Mouse (Mus musculus) neural tube, embryonic 12.5 days (tissue): ENCODE measurements at regions not wholly inside any gene's neighbourhood (a gene's known extent, or its start where the extent isn't known, plus 50 kb on each side); places are given as distances from the start of the nearest gene placed in this dataset.
A peak's percentile ranks its signal among the peaks of the same experiment; 100 is the strongest.

Source experiments
- ATAC-seq: fragments of 200-750 bp; cut with Nextera tagmentation; 2 replicates; pipeline ENCODE4 v1.8.0; 2017; ENCODE audit warnings: low read depth, mild to moderate bottlenecking, moderate TSS enrichment, moderate library complexity; ENCODE audit not compliant: low FRiP score
- H3K27ac ChIP-seq: fragments of 300-500 bp; sonication (generic); 2 replicates; pipeline ENCODE4 v1.5.1; 2016
- H3K27me3 ChIP-seq: fragments of 300-500 bp; sonication (generic); replicated peaks from 2 replicates; pipeline ENCODE4 v1.6.1; 2016; ENCODE audit warnings: mild to moderate bottlenecking
- H3K36me3 ChIP-seq: fragments of 300-500 bp; sonication (generic); 2 replicates; pipeline ENCODE4 v1.6.1; 2016; ENCODE audit warnings: mild to moderate bottlenecking
- H3K4me1 ChIP-seq: fragments of 300-500 bp; sonication (generic); 2 replicates; pipeline ENCODE4 v1.6.1; 2016
- H3K4me2 ChIP-seq: fragments of 300-500 bp; sonication (generic); replicated peaks from 2 replicates; pipeline ENCODE4 v1.6.1; 2016; ENCODE audit warnings: mild to moderate bottlenecking
- H3K4me3 ChIP-seq: fragments of 300-500 bp; sonication (generic); 2 replicates; pipeline ENCODE4 v1.5.1; 2016
- H3K9ac ChIP-seq: fragments of 300-500 bp; sonication (generic); 2 replicates; pipeline ENCODE4 v1.6.1; 2016; ENCODE audit warnings: mild to moderate bottlenecking
- H3K9me3 ChIP-seq: fragments of 300-500 bp; sonication (generic); 2 replicates; pipeline ENCODE4 v1.6.1; 2016; ENCODE audit warnings: mild to moderate bottlenecking
- WGBS: fragments of 180-500 bp; shearing (Covaris S2); methylation state at CpG from one replicate; pipeline ENCODE4 v1.1.7; 2016; 5-methylcytosine and 5-hydroxymethylcytosine counted together

GRCm38 (mm10) chr2:74217437-74217836 lies 306.3 kb upstream of the Atp5g3 start:
- no peak for ATAC-seq
- H3K4me2 ChIP-seq, result no peak overlapping the region

DNA sequence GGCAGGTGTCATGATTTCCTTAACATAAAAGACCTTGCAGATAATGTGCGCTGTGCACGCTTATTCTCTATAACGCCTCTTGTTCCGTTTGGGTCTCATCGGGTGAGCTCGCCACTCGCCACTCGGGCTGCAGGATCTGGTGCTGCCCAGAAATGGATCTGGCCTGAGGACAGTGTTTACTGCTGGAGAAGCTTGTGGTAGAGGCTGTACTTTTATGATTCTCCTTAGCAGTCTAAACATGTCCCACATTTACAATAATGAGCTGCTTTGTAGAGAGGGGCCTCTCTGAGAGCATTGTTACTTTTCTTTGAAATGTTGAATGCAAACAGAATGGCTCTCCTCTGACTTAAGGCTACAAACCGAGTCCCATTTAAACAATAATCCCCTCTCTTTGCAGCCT lies 299.1 kb upstream of the Atp5g3 start:
- Histone ChIP-seq H3K4me1 (peaks cover 10% of the 10 kb centered on the region; the same call in 1 of the 2 replicates), H3K9ac (no peak overlapping the region), H3K36me3 (no peaks in the 10 kb centered on the region), H3K9me3 (no peaks in the 10 kb centered on the region), H3K27me3 (no peaks in the 10 kb centered on the region), H3K4me2 (no peak overlapping the region), H3K4me3 (no peak overlapping the region), H3K27ac (no peak overlapping the region)
- ATAC-seq, result 0 out of 2 replicates have a peak, but pooled peaks have one; percentile 44
- WGBS, result 46% methylated on average over 9 of the region's 9 CpGs

More at GRCm38 (mm10) chr2:74217437-74217836, 306.3 kb upstream of the Atp5g3 start:
- H3K9me3 ChIP-seq, result no peaks in the 10 kb centered on the region
- H3K27ac ChIP-seq, result no peak overlapping the region
- no peak overlapping the region for H3K9ac ChIP-seq
- no peak overlapping the region for H3K4me3 ChIP-seq
- WGBS, result 86% methylated on average over 3 of the region's 3 CpGs
- no peaks in the 10 kb centered on the region for H3K27me3 ChIP-seq
- H3K36me3 ChIP-seq, result no peaks in the 10 kb centered on the region
- no peaks in the 10 kb centered on the region for H3K4me1 ChIP-seq

GRCm38 (mm10) chr2:74209421-74209917 lies 298.3 kb upstream of the Atp5g3 start:
- H3K4me2 ChIP-seq, result no peak overlapping the region
- no peak overlapping the region for H3K9ac ChIP-seq
- H3K27ac ChIP-seq, result no peak overlapping the region
- H3K36me3 ChIP-seq, result no peaks in the 10 kb centered on the region
- H3K4me1 ChIP-seq, result peaks cover 10% of the 10 kb centered on the region; the same call in 1 of the 2 replicates
- WGBS, result 68% methylated on average over 3 of the region's 3 CpGs
- no peak overlapping the region for H3K4me3 ChIP-seq
- no peaks in the 10 kb centered on the region for H3K9me3 ChIP-seq
- no peak for ATAC-seq
- no peaks in the 10 kb centered on the region for H3K27me3 ChIP-seq

DNA sequence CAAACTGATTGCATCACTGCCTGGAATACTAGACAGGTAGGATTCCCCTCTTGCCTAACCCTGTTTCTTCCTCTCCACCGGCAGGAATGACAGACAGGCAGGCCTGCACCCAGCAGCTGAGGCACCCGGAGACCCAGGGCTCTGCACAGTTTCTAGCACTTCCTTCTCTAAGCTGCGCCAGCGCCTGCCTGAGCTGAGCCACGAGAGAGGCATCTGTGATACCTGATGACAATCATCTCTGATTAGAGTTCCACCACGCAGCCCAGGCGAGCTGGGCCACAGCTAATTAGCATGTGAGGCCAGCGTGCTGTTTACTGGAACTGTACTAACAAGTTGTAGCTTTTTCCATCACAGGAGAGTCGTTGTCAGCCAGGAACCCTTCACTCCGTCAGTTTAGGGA lies 296.3 kb upstream of the Atp5g3 start:
- H3K36me3 ChIP-seq, result no peaks in the 10 kb centered on the region
- H3K4me2 ChIP-seq, result no peak overlapping the region
- WGBS, result 63% methylated on average over 10 of the region's 10 CpGs
- no peak overlapping the region for H3K4me3 ChIP-seq
- no peaks in the 10 kb centered on the region for H3K9me3 ChIP-seq
- H3K4me1 ChIP-seq, result peaks cover 10% of the 10 kb centered on the region; the same call in 1 of the 2 replicates
- no peak overlapping the region for H3K9ac ChIP-seq
- ATAC-seq, result no peak
- H3K27me3 ChIP-seq, result no peaks in the 10 kb centered on the region
- H3K27ac ChIP-seq, result no peak overlapping the region

DNA sequence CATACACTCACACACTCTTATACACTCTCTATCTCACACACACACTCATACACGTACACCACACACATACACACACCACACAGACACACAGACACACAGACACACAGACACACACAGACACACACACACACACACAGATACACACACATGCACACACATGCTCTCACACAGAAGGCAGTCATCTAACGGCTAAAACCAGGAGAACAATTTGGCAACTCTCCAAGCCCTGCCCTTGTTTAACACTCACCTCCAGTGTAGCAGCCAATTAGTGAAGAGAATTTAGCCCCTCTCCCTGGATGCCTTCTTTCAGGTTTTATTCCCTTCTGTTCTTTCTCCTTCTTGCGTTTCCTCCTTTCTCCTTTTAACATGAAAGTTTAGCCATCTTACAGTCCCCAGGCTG lies 291.6 kb upstream of the Atp5g3 start:
- H3K27me3 ChIP-seq, result no peaks in the 10 kb centered on the region
- no peak overlapping the region for H3K27ac ChIP-seq
- ATAC-seq, result no peak
- peaks cover 7% of the 10 kb centered on the region for H3K4me1 ChIP-seq
- H3K9ac ChIP-seq, result no peak overlapping the region
- no peaks in the 10 kb centered on the region for H3K36me3 ChIP-seq
- 68% methylated on average over 3 of the region's 3 CpGs for WGBS
- no peak overlapping the region for H3K4me3 ChIP-seq
- no peak overlapping the region for H3K4me2 ChIP-seq
- no peaks in the 10 kb centered on the region for H3K9me3 ChIP-seq

GRCm38 (mm10) chr2:74201608-74202323 lies 290.6 kb upstream of the Atp5g3 start:
- Histone ChIP-seq H3K27me3 (no peaks in the 10 kb centered on the region), H3K4me1 (peaks cover 7% of the 10 kb centered on the region), H3K36me3 (no peaks in the 10 kb centered on the region), H3K9me3 (no peaks in the 10 kb centered on the region), H3K4me3 (no peak overlapping the region), H3K27ac (no peak overlapping the region), H3K9ac (no peak overlapping the region), H3K4me2 (0 out of 2 replicates have a peak overlapping the region, but pooled peaks have one; percentile 0)
- no peak for ATAC-seq
- WGBS, result 53% methylated on average over 11 of the region's 11 CpGs

GRCm38 (mm10) chr2:74199550-74199949 lies 288.4 kb upstream of the Atp5g3 start:
- ATAC-seq, result no peak
- WGBS, result 51% methylated on average over 12 of the region's 12 CpGs

DNA sequence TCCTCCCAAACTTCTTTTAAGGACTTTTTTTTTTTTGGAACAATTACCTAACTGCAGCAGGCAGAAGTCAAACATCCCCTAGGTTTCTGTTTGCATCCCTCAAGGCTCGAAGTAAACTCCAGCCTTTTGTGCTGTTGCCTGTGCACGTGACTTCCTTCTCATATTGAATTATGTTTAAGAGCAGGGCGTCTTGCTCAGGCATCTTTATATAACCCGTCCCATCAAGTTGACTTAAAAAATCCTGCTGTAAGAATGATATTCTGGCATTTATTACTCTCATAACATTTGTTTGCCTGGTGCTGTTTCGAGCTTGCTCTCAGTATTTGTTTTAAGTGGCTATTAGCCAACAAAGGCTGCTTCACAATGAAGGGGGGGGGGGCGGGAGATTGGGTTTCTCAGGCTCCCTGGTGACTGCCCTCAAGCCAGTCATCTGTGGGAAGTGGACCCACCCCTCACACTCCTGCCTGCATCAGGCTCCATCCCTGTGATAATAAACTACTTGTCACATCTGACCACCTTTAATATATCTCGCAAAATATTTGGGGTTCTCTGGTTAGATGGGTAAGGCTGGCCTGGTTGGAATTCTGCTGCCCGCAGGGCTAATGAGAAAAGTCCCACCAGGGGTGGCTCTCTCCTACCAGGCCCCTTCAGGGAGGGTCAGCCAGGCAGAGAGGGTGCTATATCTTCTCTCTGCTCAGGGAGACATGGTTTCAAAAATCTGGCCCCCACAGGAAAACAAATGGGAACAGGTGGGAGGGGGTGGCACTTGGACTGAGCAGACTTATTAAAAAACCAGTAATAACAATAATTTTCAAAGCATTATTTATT lies 277.1 kb upstream of the Atp5g3 start:
- peaks cover 6% of the 10 kb centered on the region for H3K4me1 ChIP-seq
- H3K4me2 ChIP-seq, result no peak overlapping the region
- H3K4me3 ChIP-seq, result no peak overlapping the region
- ATAC-seq, result no peak
- no peaks in the 10 kb centered on the region for H3K27me3 ChIP-seq
- H3K9ac ChIP-seq, result no peak overlapping the region
- H3K27ac ChIP-seq, result no peak overlapping the region
- H3K9me3 ChIP-seq, result 0 out of 2 replicates have a peak, but pooled peaks cover 4% of the 10 kb centered on the region
- 18% methylated on average over 8 of the region's 8 CpGs for WGBS
- no peaks in the 10 kb centered on the region for H3K36me3 ChIP-seq

More at GRCm38 (mm10) chr2:74199550-74199949, 288.4 kb upstream of the Atp5g3 start:
- Histone ChIP-seq H3K9ac (no peak overlapping the region), H3K4me3 (no peak overlapping the region), H3K4me2 (no peak overlapping the region), H3K4me1 (peaks cover 7% of the 10 kb centered on the region), H3K27me3 (no peaks in the 10 kb centered on the region), H3K27ac (no peak overlapping the region), H3K9me3 (no peaks in the 10 kb centered on the region), H3K36me3 (no peaks in the 10 kb centered on the region)

GRCm38 (mm10) chr2:74178106-74178505 lies 267.0 kb upstream of the Atp5g3 start:
- Histone ChIP-seq H3K9me3 (no peaks in the 10 kb centered on the region), H3K4me2 (no peak overlapping the region), H3K27ac (no peak overlapping the region), H3K27me3 (no peaks in the 10 kb centered on the region), H3K4me3 (no peak overlapping the region), H3K4me1 (no peaks in the 10 kb centered on the region), H3K9ac (no peak overlapping the region), H3K36me3 (no peaks in the 10 kb centered on the region)
- no peak for ATAC-seq
- 82% methylated on average over 1 of the region's 1 CpGs for WGBS

GRCm38 (mm10) chr2:74168776-74169570 lies 257.8 kb upstream of the Atp5g3 start:
- no peak overlapping the region for H3K4me3 ChIP-seq
- no peaks in the 10 kb centered on the region for H3K36me3 ChIP-seq
- no peaks in the 10 kb centered on the region for H3K9me3 ChIP-seq
- ATAC-seq, result 0 out of 2 replicates have a peak, but pooled peaks have one; percentile 37
- H3K9ac ChIP-seq, result no peak overlapping the region
- peak overlapping the region; percentile 5; the same call in 1 of the 2 replicates for H3K4me2 ChIP-seq
- no peaks in the 10 kb centered on the region for H3K27me3 ChIP-seq
- H3K27ac ChIP-seq, result no peak overlapping the region
- H3K4me1 ChIP-seq, result peaks cover 4% of the 10 kb centered on the region; the same call in 1 of the 2 replicates
- 37% methylated on average over 16 of the region's 16 CpGs for WGBS

GRCm38 (mm10) chr2:74168307-74168706 lies 257.2 kb upstream of the Atp5g3 start:
- WGBS, result 87% methylated on average over 17 of the region's 17 CpGs
- H3K4me1 ChIP-seq, result peaks cover 4% of the 10 kb centered on the region; the same call in 1 of the 2 replicates
- H3K9ac ChIP-seq, result no peak overlapping the region
- no peaks in the 10 kb centered on the region for H3K9me3 ChIP-seq
- no peaks in the 10 kb centered on the region for H3K27me3 ChIP-seq
- no peak overlapping the region for H3K4me3 ChIP-seq
- no peak overlapping the region for H3K27ac ChIP-seq
- no peaks in the 10 kb centered on the region for H3K36me3 ChIP-seq
- no peak for ATAC-seq
- H3K4me2 ChIP-seq, result no peak overlapping the region
